Mouse (Mus musculus) heart, postnatal 10 days (tissue): ENCODE results near the gene Smc3. TPM values are rescaled to one million over a fixed set of nuclear protein-coding genes. Genes with fewer than 3 reads are reported as not detected.
A peak's percentile ranks its signal among the peaks of the same experiment; 100 is the strongest.
"Not testable (repeated sequence)": the region's sequence is repeated elsewhere in the genome, so short reads cannot be mapped to it uniquely, and the experiment has no call there.

Experiments
- DNase-seq, 2 experiments: peaks; one replicate each; pipeline ENCODE4 v3.0.0; 2021
- intact Hi-C: fragments of 180-260 bp; cut with DNase I; formaldehyde crosslinking; loops from one replicate; pipeline ENCODE4 v1.15.1; 2025
- total RNA-seq, 2 experiments: library from RNA; stranded (reverse); gene quantifications; 2 replicates each; pipeline ENCODE4 v1.2.3; 2021

Gene Smc3
- total RNA-seq, 2 experiments from 2014 or later: 26.3 to 29.6 TPM

GRCm38 (mm10) chr19:53575296-53576010, 24.7 kb upstream of the Smc3 start:
- intact Hi-C loops: loop anchor here (2.0 kb wide), 1 partner anchor 47 kb away; the partner anchor contains the start of gene Dusp5
- DNase-seq: no peak

- DNase-seq: peak; percentile 52 to 55
- intact Hi-C loops: loop anchor here (2.0 kb wide), 1 partner anchor 47 kb away; the partner anchor contains the start of gene Dusp5
These were observed 24.1 kb upstream of the Smc3 start for GRCm38 (mm10) chr19:53576061-53576460.

DNA sequence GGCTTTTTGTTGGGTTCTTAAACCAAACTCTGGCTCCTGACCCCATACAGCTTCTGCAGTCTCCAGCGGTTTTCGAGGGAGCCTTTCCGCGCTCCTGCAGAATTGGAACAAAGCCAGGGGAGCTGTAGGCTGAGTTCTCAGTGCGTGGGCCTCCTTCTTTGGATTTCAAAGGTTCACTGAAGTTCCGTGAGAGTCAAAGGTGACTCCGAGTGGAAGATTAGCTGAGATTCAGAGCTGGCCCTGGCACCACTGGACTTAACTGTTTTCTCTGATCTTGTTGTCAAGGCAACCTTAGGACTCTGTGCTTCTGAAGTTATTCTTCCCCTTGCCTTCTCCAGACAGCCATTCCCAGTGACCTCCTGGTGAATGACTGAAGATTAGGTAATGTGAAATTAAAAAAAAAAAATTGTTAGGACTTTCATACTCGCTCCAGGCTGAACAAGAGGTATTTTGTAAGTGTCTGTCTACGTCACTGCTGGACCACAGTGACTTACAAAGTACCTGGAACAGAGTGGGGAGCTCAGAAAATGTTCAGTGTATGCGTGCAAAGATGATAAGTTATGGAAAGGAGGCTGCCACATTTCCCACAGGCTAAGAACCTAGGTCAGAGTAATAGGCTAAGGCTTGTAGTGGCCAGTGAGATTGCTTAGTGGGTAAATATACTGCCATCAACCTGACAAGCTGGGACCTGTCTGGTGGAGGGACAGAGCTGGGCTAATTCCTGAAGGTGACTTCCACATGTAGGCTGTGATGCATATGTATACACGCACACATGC, 23.0 kb upstream of the Smc3 start:
- intact Hi-C loops: loop anchor here (2.0 kb wide), 1 partner anchor 48 kb away; the partner anchor contains the start of gene Dusp5
- peak in 1 of 2 experiments; percentile 51 for DNase-seq

GRCm38 (mm10) chr19:53578597-53579252, 21.5 kb upstream of the Smc3 start:
- intact Hi-C loops: loop anchor here (1.0 kb wide), 2 partner anchors 158 to 183 kb away; no protein-coding TSS in a partner anchor

DNA sequence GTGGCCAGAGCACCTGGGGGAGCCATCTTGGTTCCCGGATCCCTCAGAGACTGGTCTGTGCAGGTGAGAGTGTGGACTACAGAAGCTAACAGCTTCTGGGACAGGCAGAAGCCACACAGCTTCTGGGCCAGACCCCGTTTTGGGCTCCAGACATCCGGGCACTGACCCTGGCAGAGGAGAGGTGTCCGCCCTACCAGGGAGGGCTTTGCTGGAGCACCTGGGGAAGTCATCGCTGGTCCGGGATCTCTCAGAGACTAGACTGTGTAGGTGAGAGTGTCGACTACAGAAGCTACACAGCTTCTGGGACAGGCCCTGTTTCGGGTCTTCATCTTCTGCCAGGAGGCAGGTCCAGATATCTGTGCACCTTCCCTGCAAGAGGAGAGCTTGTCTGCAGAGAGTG, 19.9 kb upstream of the Smc3 start:
- intact Hi-C loops: not testable (repeated sequence)

More at GRCm38 (mm10) chr19:53578597-53579252, 21.5 kb upstream of the Smc3 start:
- peak; percentile 74 to 84 for DNase-seq

DNA sequence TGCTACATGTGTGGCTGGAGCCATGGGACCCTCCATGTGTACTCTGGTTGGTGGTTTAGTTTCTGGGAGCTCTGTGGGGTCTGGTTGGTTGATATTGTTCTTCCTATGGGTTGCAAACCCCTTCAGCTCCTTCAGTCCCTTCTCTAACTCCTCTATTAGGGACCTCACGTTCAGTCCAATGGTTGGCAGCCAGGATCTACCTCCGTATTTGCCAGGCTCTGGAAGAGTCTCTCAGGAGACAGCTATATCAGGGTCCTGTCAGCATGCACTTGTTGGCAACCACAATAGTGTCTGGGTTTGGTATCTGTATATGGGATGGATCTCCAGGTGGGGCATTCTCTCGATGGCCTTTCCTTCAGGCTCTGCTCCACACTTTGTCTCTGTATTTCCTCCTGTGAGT, 12.5 kb upstream of the Smc3 start:
- DNase-seq, intact Hi-C loops: not testable (repeated sequence)

More for the DNA sequence above, 19.9 kb upstream of the Smc3 start:
- not testable (repeated sequence) for DNase-seq

- intact Hi-C loops, DNase-seq: not testable (repeated sequence)
These were observed 11.2 kb upstream of the Smc3 start, which contains the start of gene Nutf2-ps1 for GRCm38 (mm10) chr19:53588968-53589367. Nutf2-ps1 (minus strand) TSS chr19:53589068.

DNA sequence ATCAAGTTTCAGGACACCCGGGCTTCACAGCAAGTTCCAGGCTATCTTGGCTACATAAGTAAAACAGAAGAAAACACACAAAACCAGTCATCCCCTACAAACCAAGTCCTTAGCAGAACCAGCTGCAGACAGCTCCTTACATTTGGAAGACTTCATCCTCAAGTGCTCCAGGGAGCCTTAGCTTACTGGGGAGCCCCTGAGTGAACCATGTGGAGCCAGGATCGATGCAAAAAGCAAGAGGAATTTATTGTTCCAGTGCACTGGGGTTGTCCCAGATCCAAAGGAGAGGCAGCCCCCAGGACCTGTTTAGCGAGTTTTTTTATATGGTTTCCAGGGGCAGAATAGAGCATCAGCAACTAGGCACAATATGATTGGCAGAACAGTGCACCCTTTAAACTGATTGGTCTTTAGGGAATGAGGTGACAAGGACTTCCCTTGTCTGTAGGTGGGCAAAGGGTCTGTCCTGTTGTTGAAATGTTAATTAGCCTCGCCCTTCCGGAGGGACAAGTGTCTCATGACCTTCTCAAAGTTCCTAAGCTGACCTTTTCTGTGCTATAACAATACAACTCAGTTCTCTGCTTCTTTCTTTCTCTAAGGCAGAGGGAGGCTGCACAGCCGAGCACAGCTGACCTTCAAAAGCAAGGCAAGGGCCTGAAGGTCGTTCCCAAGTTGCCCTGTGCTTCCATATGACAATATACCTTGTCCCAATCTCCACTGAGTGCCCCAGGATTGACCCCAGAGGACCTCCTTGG, 3.3 kb upstream of the Smc3 start:
- DNase-seq: no peak
- intact Hi-C loops: no loop called here

DNA sequence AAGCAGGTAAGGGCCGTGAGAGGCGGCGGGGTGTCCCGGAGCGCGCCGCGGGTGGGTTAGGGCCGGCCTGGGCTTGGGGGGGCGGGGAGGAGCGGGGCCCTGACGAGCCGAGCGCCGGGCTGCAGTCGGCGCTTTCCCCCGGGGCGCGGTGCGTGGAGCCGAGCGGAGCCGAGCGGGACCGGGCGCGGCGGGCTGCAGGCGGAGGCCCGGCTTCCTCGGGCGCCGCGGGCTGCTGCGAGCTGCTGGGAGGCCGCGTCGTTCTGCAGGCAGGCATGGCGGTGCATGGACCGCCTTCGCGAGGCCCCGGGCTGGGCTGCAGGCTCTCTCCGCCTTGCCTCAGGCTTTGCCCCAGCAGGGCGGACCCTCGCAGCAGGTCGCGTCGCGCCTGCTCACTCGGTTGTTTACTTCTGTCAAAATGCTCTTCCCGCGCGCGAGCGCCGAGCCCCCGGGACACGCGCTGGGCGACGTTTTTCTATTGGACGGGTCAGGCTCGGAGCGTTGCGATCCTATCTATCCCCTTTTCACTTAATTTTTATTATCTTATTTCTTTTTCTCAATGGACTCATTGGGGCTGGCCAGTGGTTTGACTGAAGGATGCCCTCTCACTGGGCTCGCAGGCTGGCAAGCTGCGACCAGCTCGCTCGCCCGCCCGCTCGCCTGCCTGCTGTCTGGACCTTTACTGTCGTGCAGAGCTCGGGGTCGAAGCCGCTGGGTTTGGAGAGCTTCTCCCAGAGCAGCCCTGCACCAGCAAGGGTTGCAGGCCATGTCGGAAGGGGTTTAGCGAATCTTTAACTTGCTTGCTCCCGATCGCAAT, 558 bp downstream of the Smc3 start:
- intact Hi-C loops: no loop called here
- DNase-seq: peak; percentile 68 to 69

DNA sequence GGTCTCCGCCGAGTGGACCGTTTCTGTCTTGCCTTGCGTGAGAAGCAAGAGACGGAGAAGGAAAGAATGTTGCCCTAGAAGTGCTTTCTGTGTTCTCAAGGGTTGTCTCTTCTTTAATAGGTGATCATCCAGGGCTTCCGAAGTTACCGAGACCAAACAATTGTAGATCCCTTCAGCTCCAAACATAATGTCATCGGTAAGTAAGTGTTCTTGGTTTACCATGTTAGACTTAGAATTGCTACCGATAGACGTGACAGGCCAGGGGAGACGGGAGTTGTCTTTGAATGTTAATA, 1.1 kb downstream of the Smc3 start:
- intact Hi-C loops: no loop called here
- DNase-seq: no peak

DNA sequence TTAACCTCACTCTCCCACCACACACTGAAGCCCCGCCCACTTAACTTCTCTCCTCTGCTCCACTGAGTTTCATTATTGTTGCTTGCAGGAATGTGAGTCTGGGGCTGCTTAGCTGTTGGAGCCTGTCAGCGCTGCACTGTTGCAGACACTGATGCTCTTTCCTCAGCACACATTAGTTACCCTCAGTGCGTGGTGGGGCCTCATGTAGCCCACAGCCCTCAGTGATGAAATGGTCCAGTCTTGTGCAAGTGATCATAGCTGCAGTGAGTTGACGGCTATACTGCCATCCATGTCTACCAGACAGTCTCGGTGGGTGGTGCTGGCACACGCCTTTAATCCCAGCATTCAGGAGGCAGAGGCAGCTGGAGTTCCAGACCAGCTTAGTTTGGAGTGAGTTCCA, 8.7 kb downstream of the Smc3 start:
- intact Hi-C loops: no loop called here
- no peak for DNase-seq

DNA sequence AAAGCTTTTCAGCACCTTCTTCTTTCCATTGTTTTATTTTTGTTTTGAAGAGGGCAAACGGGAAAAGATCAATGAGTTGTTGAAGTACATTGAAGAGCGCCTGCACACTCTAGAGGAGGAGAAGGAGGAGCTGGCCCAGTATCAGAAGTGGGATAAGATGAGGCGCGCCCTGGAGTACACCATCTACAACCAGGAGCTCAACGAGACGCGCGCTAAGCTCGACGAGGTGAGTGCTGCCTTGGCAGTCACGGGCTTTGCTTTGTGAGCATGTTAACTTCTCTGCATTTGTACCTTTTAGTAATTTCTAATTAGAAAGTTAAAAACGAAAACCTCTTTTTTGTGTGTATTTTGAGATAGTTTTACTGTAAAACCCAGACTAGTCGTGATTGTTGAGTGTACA, 21.5 kb downstream of the Smc3 start:
- intact Hi-C loops: no loop called here
- no peak for DNase-seq

GRCm38 (mm10) chr19:53638041-53638440, 37.8 kb downstream of the Smc3 start:
- DNase-seq: no peak
- intact Hi-C loops: loop anchor here (2.0 kb wide), 1 partner anchor 243 kb away; no protein-coding TSS in a partner anchor

- peak in 1 of 2 experiments; percentile 43 for DNase-seq
- intact Hi-C loops: loop anchor here (2.0 kb wide), 1 partner anchor 244 kb away; no protein-coding TSS in a partner anchor
These were observed 38.5 kb downstream of the Smc3 start for GRCm38 (mm10) chr19:53638727-53639126.

GRCm38 (mm10) chr19:53644020-53644595, 43.9 kb downstream of the Smc3 start:
- intact Hi-C loops: loop anchor here (10.0 kb wide), 1 partner anchor 1421 kb away; no protein-coding TSS in a partner anchor
- no peak for DNase-seq

GRCm38 (mm10) chr19:53647301-53647700, 47.1 kb downstream of the Smc3 start:
- intact Hi-C loops: loop anchor here (5.0 to 10.0 kb wide), 3 partner anchors 60 to 1418 kb away; no protein-coding TSS in a partner anchor
- no peak for DNase-seq

- DNase-seq: no peak
- intact Hi-C loops: loop anchor here (1.0 to 10.0 kb wide), 5 partner anchors 59 to 1417 kb away; no protein-coding TSS in a partner anchor
These were observed 47.9 kb downstream of the Smc3 start for GRCm38 (mm10) chr19:53648056-53648455.

- peak; percentile 85 to 90 for DNase-seq
- intact Hi-C loops: loop anchor here (1.0 to 10.0 kb wide), 5 partner anchors 58 to 1416 kb away; no protein-coding TSS in a partner anchor
These were observed 48.6 kb downstream of the Smc3 start for GRCm38 (mm10) chr19:53648802-53649236.
